Mouse (Mus musculus) midbrain, embryonic 15.5 days (tissue): Measurements from ENCODE around the gene Hlx. TPM values are rescaled to one million over a fixed set of nuclear protein-coding genes. Genes with fewer than 3 reads are reported as not detected.

Source experiments
- ATAC-seq: fragments of 200-750 bp; cut with Nextera tagmentation; replicated peaks from 2 replicates; pipeline ENCODE4 v1.8.0; 2017; ENCODE audit warnings: moderate TSS enrichment
- H3K27ac ChIP-seq: fragments of 300-500 bp; sonication (generic); 2 replicates; pipeline ENCODE4 v1.5.1; 2015; ENCODE audit warnings: mild to moderate bottlenecking, inconsistent platforms
- H3K27me3 ChIP-seq: fragments of 300-500 bp; sonication (generic); replicated peaks from 2 replicates; pipeline ENCODE4 v1.6.1; 2015; ENCODE audit warnings: inconsistent platforms
- H3K36me3 ChIP-seq: fragments of 300-500 bp; sonication (generic); replicated peaks from 2 replicates; pipeline ENCODE4 v1.6.1; 2015; ENCODE audit warnings: inconsistent platforms
- H3K4me1 ChIP-seq: fragments of 300-500 bp; sonication (generic); 2 replicates; pipeline ENCODE4 v1.6.1; 2015; ENCODE audit warnings: inconsistent platforms
- H3K4me2 ChIP-seq: fragments of 300-500 bp; sonication (generic); 2 replicates; pipeline ENCODE4 v1.6.1; 2015; ENCODE audit warnings: inconsistent platforms, mild to moderate bottlenecking, moderate library complexity
- H3K4me3 ChIP-seq: fragments of 300-500 bp; sonication (generic); 2 replicates; pipeline ENCODE4 v1.5.1; 2015; ENCODE audit warnings: mild to moderate bottlenecking, inconsistent platforms
- H3K9ac ChIP-seq: fragments of 300-500 bp; sonication (generic); 2 replicates; pipeline ENCODE4 v1.6.1; 2015; ENCODE audit warnings: mild to moderate bottlenecking, inconsistent platforms
- H3K9me3 ChIP-seq: fragments of 300-500 bp; sonication (generic); 2 replicates; pipeline ENCODE4 v1.6.1; 2016; ENCODE audit warnings: inconsistent platforms
- WGBS: fragments of 180-500 bp; shearing (Covaris S2); methylation state at CpG from one replicate; pipeline ENCODE4 v1.1.7; 2015; ENCODE audit warnings: mixed read lengths; 5-methylcytosine and 5-hydroxymethylcytosine counted together
- polyA plus RNA-seq: library from polyadenylated mRNA; unstranded; fragments of >200 nt; fragmentation: Nextera tagmentation; extraction: Ambion mirVana; gene quantifications from 2 replicates; pipeline ENCODE4 v1.2.1, GENCODE M21; 2015

The Hlx gene
- polyA plus RNA-seq, 1 experiment from 2014 or later, result 2.2 TPM

DNA sequence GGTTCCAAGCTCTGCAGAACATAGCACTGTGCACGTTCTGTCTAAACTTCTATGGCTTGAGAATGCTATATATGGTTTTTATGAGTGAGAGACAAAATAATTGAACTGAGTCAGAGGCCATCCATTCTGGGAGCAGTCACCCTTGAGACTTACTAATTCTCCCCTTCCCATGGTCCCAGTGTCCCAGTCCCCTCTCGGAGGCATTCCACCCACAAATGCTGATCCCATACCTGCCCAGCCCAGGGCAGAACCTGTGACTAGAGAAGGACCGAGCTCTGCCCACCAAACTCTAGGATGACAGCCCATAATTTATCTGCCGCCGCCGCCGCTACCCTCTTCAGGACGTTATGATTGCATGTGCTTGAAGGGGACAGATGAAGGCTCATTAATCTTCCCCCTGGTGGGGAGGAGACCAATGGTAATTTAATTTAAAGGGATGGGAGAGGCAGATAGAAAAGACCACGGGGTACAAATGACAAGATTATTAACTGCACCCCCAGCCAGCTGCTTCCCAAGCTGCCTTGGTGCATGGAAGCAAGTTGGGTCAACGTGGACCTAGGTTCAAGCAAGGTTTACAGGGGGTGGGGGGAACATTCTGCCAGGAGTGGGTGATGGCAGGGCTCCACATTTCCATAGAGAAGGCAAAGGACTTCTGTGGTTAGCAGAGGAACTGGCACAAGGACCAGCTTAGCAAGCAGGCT, 40.1 kb downstream of the Hlx start:
- Histone ChIP-seq H3K27me3 (no peaks in the 10 kb centered on the region), H3K4me1 (no peaks in the 10 kb centered on the region), H3K27ac (no peak overlapping the region), H3K9me3 (no peaks in the 10 kb centered on the region), H3K36me3 (no peaks in the 10 kb centered on the region), H3K4me2 (no peak overlapping the region), H3K4me3 (no peak overlapping the region), H3K9ac (no peak overlapping the region)
- WGBS, result 77% methylated on average over 10 of the region's 10 CpGs
- no peak for ATAC-seq

GRCm38 (mm10) chr1:184691240-184691639, 41.2 kb downstream of the Hlx start:
- Histone ChIP-seq H3K27me3 (no peaks in the 10 kb centered on the region), H3K9me3 (no peaks in the 10 kb centered on the region), H3K4me3 (no peak overlapping the region), H3K36me3 (no peaks in the 10 kb centered on the region), H3K27ac (no peak overlapping the region), H3K4me2 (no peak overlapping the region), H3K4me1 (no peaks in the 10 kb centered on the region), H3K9ac (no peak overlapping the region)
- no peak for ATAC-seq
- 87% methylated on average over 8 of the region's 8 CpGs for WGBS

GRCm38 (mm10) chr1:184688026-184688425, 44.4 kb downstream of the Hlx start:
- H3K9ac ChIP-seq, result no peak overlapping the region
- H3K4me2 ChIP-seq, result no peak overlapping the region
- H3K4me1 ChIP-seq, result no peaks in the 10 kb centered on the region
- no peak overlapping the region for H3K27ac ChIP-seq
- 86% methylated on average over 7 of the region's 7 CpGs for WGBS
- H3K4me3 ChIP-seq, result no peak overlapping the region
- ATAC-seq, result no peak
- no peaks in the 10 kb centered on the region for H3K27me3 ChIP-seq
- no peaks in the 10 kb centered on the region for H3K36me3 ChIP-seq
- no peaks in the 10 kb centered on the region for H3K9me3 ChIP-seq

DNA sequence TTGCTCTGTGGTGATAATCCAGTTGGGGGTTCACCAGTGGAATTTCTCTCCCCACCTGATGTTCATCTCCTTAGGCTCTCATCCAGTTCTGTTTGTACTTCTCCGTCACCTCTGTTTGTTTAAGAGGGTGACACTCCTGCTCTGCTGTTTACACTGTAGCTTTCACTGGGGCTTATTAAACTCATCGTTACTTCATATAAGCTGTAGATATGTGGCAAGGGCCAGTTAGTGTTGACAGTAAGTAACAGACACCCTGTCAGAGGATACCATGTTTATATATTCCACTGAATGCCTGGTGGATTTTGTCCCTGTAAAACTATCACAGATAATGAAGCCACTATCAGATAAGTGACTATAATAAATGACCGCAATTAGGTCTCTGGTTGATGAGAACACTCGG, 44.9 kb downstream of the Hlx start:
- no peak overlapping the region for H3K27ac ChIP-seq
- WGBS, result 74% methylated on average over 4 of the region's 4 CpGs
- H3K9me3 ChIP-seq, result no peaks in the 10 kb centered on the region
- no peaks in the 10 kb centered on the region for H3K4me1 ChIP-seq
- no peaks in the 10 kb centered on the region for H3K36me3 ChIP-seq
- no peak overlapping the region for H3K4me2 ChIP-seq
- no peak for ATAC-seq
- H3K27me3 ChIP-seq, result no peaks in the 10 kb centered on the region
- no peak overlapping the region for H3K9ac ChIP-seq
- H3K4me3 ChIP-seq, result no peak overlapping the region

- Histone ChIP-seq H3K4me3 (no peak overlapping the region), H3K27me3 (no peaks in the 10 kb centered on the region)
These were observed 48.9 kb downstream of the Hlx start for GRCm38 (mm10) chr1:184683541-184683940.

GRCm38 (mm10) chr1:184679416-184679965, 52.9 kb downstream of the Hlx start:
- 60% methylated on average over 8 of the region's 8 CpGs for WGBS
- H3K4me2 ChIP-seq, result no peak overlapping the region
- ATAC-seq, result no peak
- no peak overlapping the region for H3K4me3 ChIP-seq
- H3K27ac ChIP-seq, result no peak overlapping the region
- no peaks in the 10 kb centered on the region for H3K36me3 ChIP-seq
- no peak overlapping the region for H3K9ac ChIP-seq
- H3K4me1 ChIP-seq, result no peaks in the 10 kb centered on the region
- H3K9me3 ChIP-seq, result no peaks in the 10 kb centered on the region
- H3K27me3 ChIP-seq, result no peaks in the 10 kb centered on the region

More at GRCm38 (mm10) chr1:184683541-184683940, 48.9 kb downstream of the Hlx start:
- 82% methylated on average over 6 of the region's 6 CpGs for WGBS
- H3K4me1 ChIP-seq, result no peaks in the 10 kb centered on the region
- H3K27ac ChIP-seq, result no peak overlapping the region
- H3K9ac ChIP-seq, result no peak overlapping the region
- H3K4me2 ChIP-seq, result no peak overlapping the region
- no peaks in the 10 kb centered on the region for H3K36me3 ChIP-seq
- H3K9me3 ChIP-seq, result no peaks in the 10 kb centered on the region
- ATAC-seq, result no peak

- Histone ChIP-seq H3K36me3 (no peaks in the 10 kb centered on the region), H3K27ac (no peak overlapping the region), H3K4me1 (no peaks in the 10 kb centered on the region), H3K9ac (no peak overlapping the region), H3K27me3 (no peaks in the 10 kb centered on the region), H3K9me3 (no peaks in the 10 kb centered on the region), H3K4me3 (no peak overlapping the region), H3K4me2 (no peak overlapping the region)
- no peak for ATAC-seq
- WGBS, result 70% methylated on average over 2 of the region's 2 CpGs
These were observed 54.8 kb downstream of the Hlx start for GRCm38 (mm10) chr1:184677641-184678040.

Other genes with a start within 250 kb of the Hlx start
- 0.13 TPM in 1 of 2 replicates, not detected in the other for gene Marc1, start 78.7 kb upstream of the Hlx start, polyA plus RNA-seq
- 96.7 and 117 TPM in 2 replicates for gene Marc2, start 113.8 kb upstream of the Hlx start, polyA plus RNA-seq
- gene C130074G19Rik, start 150.6 kb upstream of the Hlx start, polyA plus RNA-seq, result 0.84 and 1.2 TPM in 2 replicates